Mouse (Mus musculus) embryonic stem cell, embryonic (primary cell): ENCODE results near the gene Usp2.

Experiments used
- CTCF ChIA-PET, 4 experiments: fragments of 300-600 bp in 2 of 4; fragments of 350-600 bp in 2 of 4; sonication (Branson Sonifier 250); formaldehyde crosslinking; loops; one replicate each; lab custom pipeline; 2022; ENCODE audit warnings: inconsistent platforms in 2 of 4; lab: Charles Lee
- POLR2A ChIA-PET, 4 experiments: fragments of 300-600 bp in 2 of 4; fragments of 350-600 bp in 2 of 4; sonication (Branson Sonifier 250); formaldehyde crosslinking; loops; one replicate each; lab custom pipeline; 2022; ENCODE audit warnings: antibody characterized with exemption in 4 of 4, inconsistent platforms in 1 of 4; lab: Charles Lee

Usp2 gene

GRCm38 (mm10) chr9:44078136-44078797, 11.4 kb downstream of the Usp2 start:
- POLR2A ChIA-PET: interaction anchor here in 1 of 4 experiments (1.4 kb wide), 1 partner anchor 9 kb away, joined by 3 read pairs; no protein-coding TSS in a partner anchor
- CTCF ChIA-PET: interaction anchor here (0.6 to 5.5 kb wide), 12 partner anchors 8 to 208 kb away, joined by 3 to 97 read pairs (median 9); partner anchors contain the start of genes Gm49380 (in 1 of the 4), Rnf26 (in 1 of the 4) and Usp2 (in 1 of the 4)

- ChIA-PET CTCF (interaction anchor here in 2 of 4 experiments (0.7 to 5.4 kb wide), 5 partner anchors 9 to 95 kb away, joined by 3 to 50 read pairs (median 6); partner anchors contain the start of genes Gm49380 (in 1 of the 2) and Rnf26 (in 1 of the 2)), POLR2A (interaction anchor here in 1 of 4 experiments (1.4 to 2.2 kb wide), 2 partner anchors 8 to 10 kb away, joined by 3 to 7 read pairs; no protein-coding TSS in a partner anchor)
Measured at GRCm38 (mm10) chr9:44078955-44079756, 12.3 kb downstream of the Usp2 start.

GRCm38 (mm10) chr9:44079997-44080780, 13.4 kb downstream of the Usp2 start:
- POLR2A ChIA-PET: interaction anchor here in 1 of 4 experiments (1.4 to 2.2 kb wide), 2 partner anchors 7 to 9 kb away, joined by 3 to 7 read pairs; no protein-coding TSS in a partner anchor
- CTCF ChIA-PET: interaction anchor here in 1 of 4 experiments (1.5 to 2.6 kb wide), 2 partner anchors 7 to 9 kb away, joined by 4 to 9 read pairs; no protein-coding TSS in a partner anchor

- POLR2A ChIA-PET: interaction anchor here in 1 of 4 experiments (2.2 kb wide), 1 partner anchor 9 kb away, joined by 7 read pairs; no protein-coding TSS in a partner anchor
Measured at GRCm38 (mm10) chr9:44080953-44081352, 14.1 kb downstream of the Usp2 start.

GRCm38 (mm10) chr9:44081581-44081980, 14.8 kb downstream of the Usp2 start:
- CTCF ChIA-PET: interaction anchor here in 2 of 4 experiments (1.2 to 1.5 kb wide), 2 partner anchors 9 to 14 kb away, joined by 4 to 5 read pairs; no protein-coding TSS in a partner anchor
- POLR2A ChIA-PET: interaction anchor here in 1 of 4 experiments (2.2 kb wide), 1 partner anchor 8 kb away, joined by 7 read pairs; no protein-coding TSS in a partner anchor

More at GRCm38 (mm10) chr9:44080953-44081352, 14.1 kb downstream of the Usp2 start:
- CTCF ChIA-PET: interaction anchor here in 1 of 4 experiments (1.5 kb wide), 1 partner anchor 8 kb away, joined by 4 read pairs; no protein-coding TSS in a partner anchor

- ChIA-PET CTCF (interaction anchor here in 3 of 4 experiments (0.5 to 1.5 kb wide), 4 partner anchors 12 to 977 kb away, joined by 3 to 5 read pairs (median 4); no protein-coding TSS in a partner anchor), POLR2A (interaction anchor here in 1 of 4 experiments (1.3 to 4.5 kb wide), 2 partner anchors 13 to 91 kb away, joined by 3 to 23 read pairs; no protein-coding TSS in a partner anchor)
Measured at GRCm38 (mm10) chr9:44082266-44082665, 15.4 kb downstream of the Usp2 start.

GRCm38 (mm10) chr9:44083392-44084121, 16.7 kb downstream of the Usp2 start:
- ChIA-PET POLR2A (interaction anchor here in 3 of 4 experiments (0.6 to 4.5 kb wide), 20 partner anchors 8 to 638 kb away, joined by 3 to 23 read pairs (median 4); partner anchors contain the start of genes Usp2 (in 2 of the 3), C2cd2l (in 1 of the 3) and H2afx (in 1 of the 3)), CTCF (interaction anchor here in 3 of 4 experiments (0.5 to 7.2 kb wide), 15 partner anchors 8 to 348 kb away, joined by 3 to 48 read pairs (median 4); no protein-coding TSS in a partner anchor)

GRCm38 (mm10) chr9:44084236-44084635, 17.4 kb downstream of the Usp2 start:
- ChIA-PET CTCF (interaction anchor here (0.5 to 7.2 kb wide), 19 partner anchors 9 to 1404 kb away, joined by 3 to 48 read pairs (median 5); partner anchors contain the start of gene Usp2 (in 1 of the 4)), POLR2A (interaction anchor here in 3 of 4 experiments (0.6 to 4.5 kb wide), 24 partner anchors 8 to 313 kb away, joined by 3 to 23 read pairs (median 4); partner anchors contain the start of genes Usp2 (in 2 of the 3), C2cd2l (in 1 of the 3), Cbl (in 1 of the 3) and H2afx (in 1 of the 3))

- ChIA-PET CTCF (interaction anchor here (0.5 to 7.2 kb wide), 16 partner anchors 9 to 1405 kb away, joined by 3 to 48 read pairs (median 5); partner anchors contain the start of gene Usp2 (in 2 of the 4)), POLR2A (interaction anchor here (0.6 to 4.5 kb wide), 27 partner anchors 8 to 312 kb away, joined by 3 to 23 read pairs (median 4); partner anchors contain the start of genes Usp2 (in 3 of the 4), C2cd2l (in 1 of the 4), Cbl (in 1 of the 4) and H2afx (in 1 of the 4))
Measured at GRCm38 (mm10) chr9:44084659-44085229, 17.9 kb downstream of the Usp2 start.

GRCm38 (mm10) chr9:44085276-44085675, 18.5 kb downstream of the Usp2 start:
- ChIA-PET CTCF (interaction anchor here in 3 of 4 experiments (0.6 to 7.2 kb wide), 17 partner anchors 9 to 1270 kb away, joined by 3 to 48 read pairs (median 5); partner anchors contain the start of gene Usp2 (in 2 of the 3)), POLR2A (interaction anchor here (0.8 to 4.5 kb wide), 22 partner anchors 9 to 312 kb away, joined by 3 to 23 read pairs (median 5); partner anchors contain the start of genes Usp2 (in 2 of the 4), Cbl (in 1 of the 4), H2afx (in 1 of the 4) and Slc37a4 (in 1 of the 4))

GRCm38 (mm10) chr9:44085741-44086665, 19.2 kb downstream of the Usp2 start:
- POLR2A ChIA-PET: interaction anchor here (0.6 to 4.5 kb wide), 26 partner anchors 9 to 325 kb away, joined by 3 to 23 read pairs (median 4); partner anchors contain the start of genes Usp2 (in 2 of the 4), C2cd2l (in 1 of the 4), Cbl (in 1 of the 4) and H2afx (in 1 of the 4)
- CTCF ChIA-PET: interaction anchor here (0.7 to 7.2 kb wide), 17 partner anchors 8 to 124 kb away, joined by 3 to 48 read pairs (median 5); partner anchors contain the start of gene Usp2 (in 1 of the 4)

GRCm38 (mm10) chr9:44086960-44087359, 20.1 kb downstream of the Usp2 start:
- ChIA-PET POLR2A (interaction anchor here (0.6 to 3.5 kb wide), 19 partner anchors 8 to 324 kb away, joined by 3 to 17 read pairs (median 3); partner anchors contain the start of genes C2cd2l (in 1 of the 4), Cbl (in 1 of the 4) and H2afx (in 1 of the 4)), CTCF (interaction anchor here (0.9 to 7.2 kb wide), 9 partner anchors 9 to 391 kb away, joined by 3 to 48 read pairs (median 4); no protein-coding TSS in a partner anchor)

- CTCF ChIA-PET: interaction anchor here (0.6 to 7.2 kb wide), 14 partner anchors 9 to 390 kb away, joined by 3 to 48 read pairs (median 6); no protein-coding TSS in a partner anchor
- POLR2A ChIA-PET: interaction anchor here (0.5 to 3.5 kb wide), 21 partner anchors 8 to 980 kb away, joined by 3 to 17 read pairs (median 4); partner anchors contain the start of gene C2cd2l (in 1 of the 4)
Measured at GRCm38 (mm10) chr9:44087761-44088455, 21.1 kb downstream of the Usp2 start.
